Mouse (Mus musculus): ENCODE measurements around the gene Mast4. TPM values are rescaled to one million over a fixed set of nuclear protein-coding genes. Genes with fewer than 3 reads are reported as not detected.

Mast4 gene
- polyA plus RNA-seq, 1 experiment from 2014 or later = 21.1 TPM

GRCm38 (mm10) chr13:102786666-102787230 lies 547.5 kb downstream of the Mast4 start:
- H3K9me3 ChIP-seq (ENCODE audit: control insufficient read depth, low read length) = no peaks in the 10 kb centered on the region
- H3K4me2 ChIP-seq (ENCODE audit: low read depth, low read length) = no peak overlapping the region
- DNase-seq (ENCODE audit: low spot score) (peak; percentile 36), ATAC-seq (ENCODE audit: low read depth) (no peak)
- H3K4me1 ChIP-seq (ENCODE audit: control insufficient read depth, insufficient read depth, low read length) = no peaks in the 10 kb centered on the region; the same call in 1 of the 2 replicates
- peaks cover 14% of the 10 kb centered on the region; the same call in 1 of the 2 replicates for H3K36me3 ChIP-seq (ENCODE audit: control insufficient read depth, insufficient read depth, low read length)
- H3K4me3 ChIP-seq (ENCODE audit: low read depth, low read length) = no peak overlapping the region
- 72% methylated on average over 10 of the region's 10 CpGs for WGBS
- no peak overlapping the region for H3K9ac ChIP-seq (ENCODE audit: low read depth, low read length)
- no peak overlapping the region for H3K27ac ChIP-seq (replicated peaks; ENCODE audit: low read depth, low read length)
- H3K27me3 ChIP-seq (replicated peaks; ENCODE audit: control insufficient read depth, insufficient read depth, low read length) = no peaks in the 10 kb centered on the region

GRCm38 (mm10) chr13:102783531-102784310 lies 550.6 kb downstream of the Mast4 start:
- no peaks in the 10 kb centered on the region; the same call in 1 of the 2 replicates for H3K4me1 ChIP-seq (ENCODE audit: control insufficient read depth, insufficient read depth, low read length)
- H3K36me3 ChIP-seq (ENCODE audit: control insufficient read depth, insufficient read depth, low read length) = peaks cover 30% of the 10 kb centered on the region
- 81% methylated on average over 7 of the region's 7 CpGs for WGBS
- no peak overlapping the region for H3K4me3 ChIP-seq (ENCODE audit: low read depth, low read length)
- H3K4me2 ChIP-seq (ENCODE audit: low read depth, low read length) = no peak overlapping the region
- no peak overlapping the region for H3K27ac ChIP-seq (replicated peaks; ENCODE audit: low read depth, low read length)
- DNase-seq (ENCODE audit: low spot score) = no peak
- no peak overlapping the region for H3K9ac ChIP-seq (ENCODE audit: low read depth, low read length)
- H3K27me3 ChIP-seq (replicated peaks; ENCODE audit: control insufficient read depth, insufficient read depth, low read length) = no peaks in the 10 kb centered on the region
- ATAC-seq (ENCODE audit: low read depth) = no peak
- no peaks in the 10 kb centered on the region for H3K9me3 ChIP-seq (ENCODE audit: control insufficient read depth, low read length)

- no peaks in the 10 kb centered on the region for H3K27me3 ChIP-seq (replicated peaks; ENCODE audit: control insufficient read depth, insufficient read depth, low read length)
Measured at GRCm38 (mm10) chr13:102779275-102779674, 555.0 kb downstream of the Mast4 start.

GRCm38 (mm10) chr13:102778859-102779258 lies 555.4 kb downstream of the Mast4 start:
- H3K4me1 ChIP-seq (ENCODE audit: control insufficient read depth, insufficient read depth, low read length) = no peaks in the 10 kb centered on the region; the same call in 1 of the 2 replicates
- no peak overlapping the region for H3K27ac ChIP-seq (replicated peaks; ENCODE audit: low read depth, low read length)
- ATAC-seq (ENCODE audit: low read depth) (no peak), DNase-seq (ENCODE audit: low spot score) (no peak)
- no peak overlapping the region for H3K4me3 ChIP-seq (ENCODE audit: low read depth, low read length)
- no peak overlapping the region for H3K9ac ChIP-seq (ENCODE audit: low read depth, low read length)
- H3K36me3 ChIP-seq (ENCODE audit: control insufficient read depth, insufficient read depth, low read length) = peaks cover 20% of the 10 kb centered on the region
- H3K27me3 ChIP-seq (replicated peaks; ENCODE audit: control insufficient read depth, insufficient read depth, low read length) = no peaks in the 10 kb centered on the region
- H3K9me3 ChIP-seq (ENCODE audit: control insufficient read depth, low read length) = no peaks in the 10 kb centered on the region
- 91% methylated on average over 3 of the region's 3 CpGs for WGBS
- no peak overlapping the region for H3K4me2 ChIP-seq (ENCODE audit: low read depth, low read length)

More at GRCm38 (mm10) chr13:102779275-102779674, 555.0 kb downstream of the Mast4 start:
- no peak overlapping the region for H3K9ac ChIP-seq (ENCODE audit: low read depth, low read length)
- no peaks in the 10 kb centered on the region; the same call in 1 of the 2 replicates for H3K4me1 ChIP-seq (ENCODE audit: control insufficient read depth, insufficient read depth, low read length)
- H3K36me3 ChIP-seq (ENCODE audit: control insufficient read depth, insufficient read depth, low read length) = peaks cover 20% of the 10 kb centered on the region
- no peaks in the 10 kb centered on the region for H3K9me3 ChIP-seq (ENCODE audit: control insufficient read depth, low read length)
- no peak for ATAC-seq (ENCODE audit: low read depth)
- DNase-seq (ENCODE audit: low spot score) = no peak
- no peak overlapping the region for H3K4me2 ChIP-seq (ENCODE audit: low read depth, low read length)
- WGBS = 90% methylated on average over 3 of the region's 3 CpGs
- H3K4me3 ChIP-seq (ENCODE audit: low read depth, low read length) = no peak overlapping the region
- no peak overlapping the region for H3K27ac ChIP-seq (replicated peaks; ENCODE audit: low read depth, low read length)

- ATAC-seq (ENCODE audit: low read depth) (no peak), DNase-seq (ENCODE audit: low spot score) (no peak)
- H3K9ac ChIP-seq (ENCODE audit: low read depth, low read length) = no peak overlapping the region
- H3K4me2 ChIP-seq (ENCODE audit: low read depth, low read length) = no peak overlapping the region
- 75% methylated on average over 6 of the region's 6 CpGs for WGBS
- H3K36me3 ChIP-seq (ENCODE audit: control insufficient read depth, insufficient read depth, low read length) = peaks cover 11% of the 10 kb centered on the region; the same call in 1 of the 2 replicates
- no peak overlapping the region for H3K4me3 ChIP-seq (ENCODE audit: low read depth, low read length)
- H3K27me3 ChIP-seq (replicated peaks; ENCODE audit: control insufficient read depth, insufficient read depth, low read length) = no peaks in the 10 kb centered on the region
- H3K27ac ChIP-seq (replicated peaks; ENCODE audit: low read depth, low read length) = no peak overlapping the region
- H3K4me1 ChIP-seq (ENCODE audit: control insufficient read depth, insufficient read depth, low read length) = no peaks in the 10 kb centered on the region; the same call in 1 of the 2 replicates
- no peaks in the 10 kb centered on the region for H3K9me3 ChIP-seq (ENCODE audit: control insufficient read depth, low read length)
Measured at GRCm38 (mm10) chr13:102775506-102775905, 558.8 kb downstream of the Mast4 start.

DNA sequence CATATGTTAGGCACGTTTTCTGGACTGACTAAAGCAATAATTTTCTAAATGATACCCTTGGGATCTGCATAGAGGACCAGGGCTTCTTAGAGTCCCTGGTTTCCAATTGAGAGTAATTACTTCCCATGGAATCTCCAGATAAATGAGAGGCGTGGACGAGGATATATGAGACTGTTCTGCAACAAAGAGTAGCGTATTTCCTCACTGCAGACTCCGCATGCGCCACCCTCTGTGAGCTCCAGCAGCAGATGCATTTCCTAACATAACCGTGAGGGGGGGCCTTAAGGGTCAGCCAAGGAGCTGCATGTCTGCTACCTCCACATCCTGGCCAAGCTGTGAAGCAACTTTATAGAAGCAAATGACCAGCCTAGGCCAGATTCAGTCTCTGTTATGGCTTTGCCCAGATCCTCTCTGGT lies 559.5 kb downstream of the Mast4 start:
- Histone ChIP-seq H3K4me1 (ENCODE audit: control insufficient read depth, insufficient read depth, low read length) (no peaks in the 10 kb centered on the region; the same call in 1 of the 2 replicates), H3K9me3 (ENCODE audit: control insufficient read depth, low read length) (no peaks in the 10 kb centered on the region), H3K9ac (ENCODE audit: low read depth, low read length) (no peak overlapping the region), H3K36me3 (ENCODE audit: control insufficient read depth, insufficient read depth, low read length) (peaks cover 12% of the 10 kb centered on the region; the same call in 1 of the 2 replicates), H3K4me3 (ENCODE audit: low read depth, low read length) (no peak overlapping the region), H3K27me3 (replicated peaks; ENCODE audit: control insufficient read depth, insufficient read depth, low read length) (no peaks in the 10 kb centered on the region), H3K4me2 (ENCODE audit: low read depth, low read length) (no peak overlapping the region), H3K27ac (replicated peaks; ENCODE audit: low read depth, low read length) (peak overlapping the region; percentile 53; the same call in 1 of the 2 replicates)
- peak; percentile 76 for DNase-seq (ENCODE audit: low spot score)
- 43% methylated on average over 7 of the region's 7 CpGs for WGBS
- peak; percentile 86 for ATAC-seq (ENCODE audit: low read depth)

DNA sequence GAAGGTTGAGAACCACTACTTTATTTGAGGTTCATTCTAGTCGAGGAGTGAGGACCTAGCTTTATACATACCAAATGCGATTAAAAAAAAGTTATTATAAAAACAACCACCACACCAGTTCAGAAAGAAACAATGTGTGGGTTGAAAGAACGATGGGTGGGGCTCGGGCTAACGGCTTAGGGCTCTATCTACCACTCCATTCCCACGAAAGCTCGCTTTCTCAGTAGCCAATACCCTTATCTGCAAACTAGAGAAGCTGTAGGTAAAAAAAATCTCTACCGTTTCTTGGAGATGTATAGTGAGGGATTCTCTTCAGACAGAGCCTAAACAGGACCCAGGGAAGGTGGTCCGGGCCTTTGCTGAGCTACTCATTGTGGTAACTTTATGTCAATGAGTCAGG lies 561.1 kb downstream of the Mast4 start:
- 85% methylated on average over 9 of the region's 9 CpGs for WGBS
- H3K9ac ChIP-seq (ENCODE audit: low read depth, low read length) = no peak overlapping the region
- DNase-seq (ENCODE audit: low spot score) (no peak), ATAC-seq (ENCODE audit: low read depth) (no peak)
- no peak overlapping the region for H3K4me3 ChIP-seq (ENCODE audit: low read depth, low read length)
- no peaks in the 10 kb centered on the region for H3K27me3 ChIP-seq (replicated peaks; ENCODE audit: control insufficient read depth, insufficient read depth, low read length)
- H3K4me1 ChIP-seq (ENCODE audit: control insufficient read depth, insufficient read depth, low read length) = no peaks in the 10 kb centered on the region; the same call in 1 of the 2 replicates
- H3K36me3 ChIP-seq (ENCODE audit: control insufficient read depth, insufficient read depth, low read length) = peaks cover 17% of the 10 kb centered on the region
- no peak overlapping the region for H3K4me2 ChIP-seq (ENCODE audit: low read depth, low read length)
- no peak overlapping the region for H3K27ac ChIP-seq (replicated peaks; ENCODE audit: low read depth, low read length)
- H3K9me3 ChIP-seq (ENCODE audit: control insufficient read depth, low read length) = no peaks in the 10 kb centered on the region

GRCm38 (mm10) chr13:102770194-102770593 lies 564.1 kb downstream of the Mast4 start:
- H3K4me1 ChIP-seq (ENCODE audit: control insufficient read depth, insufficient read depth, low read length) = no peaks in the 10 kb centered on the region; the same call in 1 of the 2 replicates
- ATAC-seq (ENCODE audit: low read depth) = no peak
- peak; percentile 46 for DNase-seq (ENCODE audit: low spot score)

More at GRCm38 (mm10) chr13:102770194-102770593, 564.1 kb downstream of the Mast4 start:
- 57% methylated on average over 8 of the region's 8 CpGs for WGBS
- H3K9ac ChIP-seq (ENCODE audit: low read depth, low read length) = no peak overlapping the region
- no peak overlapping the region for H3K27ac ChIP-seq (replicated peaks; ENCODE audit: low read depth, low read length)
- no peaks in the 10 kb centered on the region for H3K27me3 ChIP-seq (replicated peaks; ENCODE audit: control insufficient read depth, insufficient read depth, low read length)
- H3K9me3 ChIP-seq (ENCODE audit: control insufficient read depth, low read length) = no peaks in the 10 kb centered on the region
- no peak overlapping the region for H3K4me2 ChIP-seq (ENCODE audit: low read depth, low read length)
- H3K4me3 ChIP-seq (ENCODE audit: low read depth, low read length) = no peak overlapping the region
- H3K36me3 ChIP-seq (ENCODE audit: control insufficient read depth, insufficient read depth, low read length) = peaks cover 18% of the 10 kb centered on the region
